Mouse (Mus musculus): ENCODE data around the gene Morn1. TPM values are rescaled to one million over a fixed set of nuclear protein-coding genes. Genes with fewer than 3 reads are reported as not detected.
"Not testable (repeated sequence)": the region's sequence is repeated elsewhere in the genome, so short reads cannot be mapped to it uniquely, and the experiment has no call there.

Gene Morn1
- total RNA-seq, 2 experiments from 2014 or later, result 0.62 to 4.7 TPM

- ATAC-seq (replicated peaks; ENCODE audit: poor library complexity, severe bottlenecking), result no peak
Observed at GRCm38 (mm10) chr4:155075813-155076212, 10.6 kb upstream of the Morn1 start.

- no peak for ATAC-seq (replicated peaks; ENCODE audit: poor library complexity, severe bottlenecking)
Observed at GRCm38 (mm10) chr4:155076677-155077076, 9.7 kb upstream of the Morn1 start.

GRCm38 (mm10) chr4:155078808-155079207, 7.6 kb upstream of the Morn1 start:
- not testable (repeated sequence) for ATAC-seq (replicated peaks; ENCODE audit: poor library complexity, severe bottlenecking)

GRCm38 (mm10) chr4:155079666-155080065, 6.7 kb upstream of the Morn1 start:
- no peak for ATAC-seq (replicated peaks; ENCODE audit: poor library complexity, severe bottlenecking)

GRCm38 (mm10) chr4:155083553-155083952, 2.8 kb upstream of the Morn1 start:
- no peak for ATAC-seq (replicated peaks; ENCODE audit: poor library complexity, severe bottlenecking)

- no peak for ATAC-seq (replicated peaks; ENCODE audit: poor library complexity, severe bottlenecking)
Observed at GRCm38 (mm10) chr4:155084351-155084750, 2.0 kb upstream of the Morn1 start.

GRCm38 (mm10) chr4:155085206-155086107, 920 bp upstream of the Morn1 start:
- ATAC-seq (replicated peaks; ENCODE audit: poor library complexity, severe bottlenecking), result peak; percentile 10

- ATAC-seq (replicated peaks; ENCODE audit: poor library complexity, severe bottlenecking), result no peak
Observed at GRCm38 (mm10) chr4:155089241-155089640, 2.9 kb downstream of the Morn1 start.

GRCm38 (mm10) chr4:155090147-155090546, 3.8 kb downstream of the Morn1 start:
- ATAC-seq (replicated peaks; ENCODE audit: poor library complexity, severe bottlenecking), result no peak

- no peak for ATAC-seq (replicated peaks; ENCODE audit: poor library complexity, severe bottlenecking)
Observed at GRCm38 (mm10) chr4:155090688-155091449, 4.5 kb downstream of the Morn1 start.

GRCm38 (mm10) chr4:155092718-155093430, 6.5 kb downstream of the Morn1 start:
- ATAC-seq (replicated peaks; ENCODE audit: poor library complexity, severe bottlenecking), result no peak

GRCm38 (mm10) chr4:155093431-155094149, 7.2 kb downstream of the Morn1 start:
- ATAC-seq (replicated peaks; ENCODE audit: poor library complexity, severe bottlenecking), result no peak

- ATAC-seq (replicated peaks; ENCODE audit: poor library complexity, severe bottlenecking), result peak; percentile 65
Observed at GRCm38 (mm10) chr4:155094565-155094964, 8.2 kb downstream of the Morn1 start.

GRCm38 (mm10) chr4:155095238-155095900, 9.0 kb downstream of the Morn1 start:
- peak; percentile 89 for ATAC-seq (replicated peaks; ENCODE audit: poor library complexity, severe bottlenecking)

- no peak for ATAC-seq (replicated peaks; ENCODE audit: poor library complexity, severe bottlenecking)
Observed at GRCm38 (mm10) chr4:155095967-155096366, 9.6 kb downstream of the Morn1 start.

- ATAC-seq (replicated peaks; ENCODE audit: poor library complexity, severe bottlenecking), result no peak
Observed at GRCm38 (mm10) chr4:155097452-155097851, 11.1 kb downstream of the Morn1 start.

- ATAC-seq (replicated peaks; ENCODE audit: poor library complexity, severe bottlenecking), result no peak
Observed at GRCm38 (mm10) chr4:155098572-155098971, 12.2 kb downstream of the Morn1 start.

- no peak for ATAC-seq (replicated peaks; ENCODE audit: poor library complexity, severe bottlenecking)
Observed at GRCm38 (mm10) chr4:155107886-155108285, 21.5 kb downstream of the Morn1 start.

- no peak for ATAC-seq (replicated peaks; ENCODE audit: poor library complexity, severe bottlenecking)
Observed at GRCm38 (mm10) chr4:155109471-155109870, 23.1 kb downstream of the Morn1 start.

All from granulocyte monocyte progenitor cell, adult 5-6 weeks (primary cell).